Mouse (Mus musculus): Measurements from ENCODE around the gene Kcnj9. TPM values are rescaled to one million over a fixed set of nuclear protein-coding genes. Genes with fewer than 3 reads are reported as not detected.
A peak's percentile ranks its signal among the peaks of the same experiment; 100 is the strongest.

Gene Kcnj9
- polyA plus RNA-seq, 1 experiment: 1.2 TPM

GRCm38 (mm10) chr1:172342729-172343128 lies 13.6 kb upstream of the Kcnj9 start:
- Histone ChIP-seq H3K4me3 (replicated peaks; ENCODE audit: control insufficient read depth, low read depth, low read length) (no peak overlapping the region), H3K4me1 (ENCODE audit: control insufficient read depth, insufficient read depth, low read length) (peaks cover 1% of the 10 kb centered on the region; the same call in 1 of the 2 replicates), H3K27ac (ENCODE audit: control insufficient read depth, insufficient read depth, low read depth, low read length, poor library complexity) (no peak overlapping the region)
- TF ChIP-seq CTCF (IDR thresholded peaks at IDR 0.05; ENCODE audit: control insufficient read depth, insufficient read depth, low read length): no peak
- no peak for TF ChIP-seq POLR2A (IDR thresholded peaks at IDR 0.05; ENCODE audit: borderline replicate concordance, control insufficient read depth, low read depth, low read length)
- 67% methylated on average over 3 of the region's 3 CpGs for WGBS

- TF ChIP-seq CTCF (IDR thresholded peaks at IDR 0.05; ENCODE audit: control insufficient read depth, insufficient read depth, low read length) (no peak), POLR2A (IDR thresholded peaks at IDR 0.05; ENCODE audit: borderline replicate concordance, control insufficient read depth, low read depth, low read length) (no peak)
- H3K4me1 ChIP-seq (ENCODE audit: control insufficient read depth, insufficient read depth, low read length): no peaks in the 10 kb centered on the region; the same call in 1 of the 2 replicates
- WGBS: 24% methylated on average over 10 of the region's 10 CpGs
- H3K4me3 ChIP-seq (replicated peaks; ENCODE audit: control insufficient read depth, low read depth, low read length): peak overlapping the region; percentile 4
- no peak overlapping the region for H3K27ac ChIP-seq (ENCODE audit: control insufficient read depth, insufficient read depth, low read depth, low read length, poor library complexity)
Measured at GRCm38 (mm10) chr1:172341386-172341785, 12.3 kb upstream of the Kcnj9 start.

- TF ChIP-seq POLR2A (IDR thresholded peaks at IDR 0.05; ENCODE audit: borderline replicate concordance, control insufficient read depth, low read depth, low read length) (no peak), CTCF (IDR thresholded peaks at IDR 0.05; ENCODE audit: control insufficient read depth, insufficient read depth, low read length) (no peak)
- H3K4me1 ChIP-seq (ENCODE audit: control insufficient read depth, insufficient read depth, low read length): no peaks in the 10 kb centered on the region; the same call in 1 of the 2 replicates
- no peak within 1 kb of the TSS for H3K27ac ChIP-seq (ENCODE audit: control insufficient read depth, insufficient read depth, low read depth, low read length, poor library complexity)
- 3% methylated on average over 38 of the region's 38 CpGs for WGBS
- peak within 1 kb of the TSS; percentile 39 for H3K4me3 ChIP-seq (replicated peaks; ENCODE audit: control insufficient read depth, low read depth, low read length)
Measured at GRCm38 (mm10) chr1:172340729-172341321, 11.7 kb upstream of the Kcnj9 start, which contains the start of gene Kcnj10. Kcnj10 (plus strand) TSS chr1:172341210.

GRCm38 (mm10) chr1:172337411-172338185 lies 8.5 kb upstream of the Kcnj9 start:
- no peaks in the 10 kb centered on the region; the same call in 1 of the 2 replicates for H3K4me1 ChIP-seq (ENCODE audit: control insufficient read depth, insufficient read depth, low read length)
- H3K27ac ChIP-seq (ENCODE audit: control insufficient read depth, insufficient read depth, low read depth, low read length, poor library complexity): no peak overlapping the region
- TF ChIP-seq POLR2A (IDR thresholded peaks at IDR 0.05; ENCODE audit: borderline replicate concordance, control insufficient read depth, low read depth, low read length): no peak
- 60% methylated on average over 2 of the region's 2 CpGs for WGBS
- no peak overlapping the region for H3K4me3 ChIP-seq (replicated peaks; ENCODE audit: control insufficient read depth, low read depth, low read length)

- TF ChIP-seq CTCF (IDR thresholded peaks at IDR 0.05; ENCODE audit: control insufficient read depth, insufficient read depth, low read length): no peak
- no peak for TF ChIP-seq POLR2A (IDR thresholded peaks at IDR 0.05; ENCODE audit: borderline replicate concordance, control insufficient read depth, low read depth, low read length)
- Histone ChIP-seq H3K27ac (ENCODE audit: control insufficient read depth, insufficient read depth, low read depth, low read length, poor library complexity) (no peak overlapping the region), H3K4me3 (replicated peaks; ENCODE audit: control insufficient read depth, low read depth, low read length) (no peak overlapping the region), H3K4me1 (ENCODE audit: control insufficient read depth, insufficient read depth, low read length) (peaks cover 1% of the 10 kb centered on the region)
- 22% methylated on average over 15 of the region's 15 CpGs for WGBS
Measured at GRCm38 (mm10) chr1:172335804-172336203, 6.7 kb upstream of the Kcnj9 start.

GRCm38 (mm10) chr1:172333512-172333911 lies 4.4 kb upstream of the Kcnj9 start:
- TF ChIP-seq POLR2A (IDR thresholded peaks at IDR 0.05; ENCODE audit: borderline replicate concordance, control insufficient read depth, low read depth, low read length): no peak
- TF ChIP-seq CTCF (IDR thresholded peaks at IDR 0.05; ENCODE audit: control insufficient read depth, insufficient read depth, low read length): no peak
- Histone ChIP-seq H3K27ac (ENCODE audit: control insufficient read depth, insufficient read depth, low read depth, low read length, poor library complexity) (no peak overlapping the region), H3K4me1 (ENCODE audit: control insufficient read depth, insufficient read depth, low read length) (peaks cover 1% of the 10 kb centered on the region), H3K4me3 (replicated peaks; ENCODE audit: control insufficient read depth, low read depth, low read length) (no peak overlapping the region)
- WGBS: 54% methylated on average over 3 of the region's 3 CpGs

- no peak overlapping the region for H3K27ac ChIP-seq (ENCODE audit: control insufficient read depth, insufficient read depth, low read depth, low read length, poor library complexity)
- no peak overlapping the region for H3K4me3 ChIP-seq (replicated peaks; ENCODE audit: control insufficient read depth, low read depth, low read length)
- peaks cover 1% of the 10 kb centered on the region for H3K4me1 ChIP-seq (ENCODE audit: control insufficient read depth, insufficient read depth, low read length)
- 63% methylated on average over 2 of the region's 2 CpGs for WGBS
- no peak for TF ChIP-seq POLR2A (IDR thresholded peaks at IDR 0.05; ENCODE audit: borderline replicate concordance, control insufficient read depth, low read depth, low read length)
- no peak for TF ChIP-seq CTCF (IDR thresholded peaks at IDR 0.05; ENCODE audit: control insufficient read depth, insufficient read depth, low read length)
Measured at GRCm38 (mm10) chr1:172332925-172333324, 3.8 kb upstream of the Kcnj9 start.

GRCm38 (mm10) chr1:172331422-172331947 lies 2.4 kb upstream of the Kcnj9 start:
- Histone ChIP-seq H3K4me1 (ENCODE audit: control insufficient read depth, insufficient read depth, low read length) (peaks cover 1% of the 10 kb centered on the region), H3K4me3 (replicated peaks; ENCODE audit: control insufficient read depth, low read depth, low read length) (no peak overlapping the region), H3K27ac (ENCODE audit: control insufficient read depth, insufficient read depth, low read depth, low read length, poor library complexity) (no peak overlapping the region)
- TF ChIP-seq CTCF (IDR thresholded peaks at IDR 0.05; ENCODE audit: control insufficient read depth, insufficient read depth, low read length) (no peak), POLR2A (IDR thresholded peaks at IDR 0.05; ENCODE audit: borderline replicate concordance, control insufficient read depth, low read depth, low read length) (no peak)
- 41% methylated on average over 8 of the region's 8 CpGs for WGBS

All from bone marrow, adult 2 months (tissue).